Mouse (Mus musculus): ENCODE results near the gene Ogfrl1.
A peak's percentile ranks its signal among the peaks of the same experiment; 100 is the strongest.
"Not testable (repeated sequence)": the region's sequence is repeated elsewhere in the genome, so short reads cannot be mapped to it uniquely, and the experiment has no call there.

Gene Ogfrl1

DNA sequence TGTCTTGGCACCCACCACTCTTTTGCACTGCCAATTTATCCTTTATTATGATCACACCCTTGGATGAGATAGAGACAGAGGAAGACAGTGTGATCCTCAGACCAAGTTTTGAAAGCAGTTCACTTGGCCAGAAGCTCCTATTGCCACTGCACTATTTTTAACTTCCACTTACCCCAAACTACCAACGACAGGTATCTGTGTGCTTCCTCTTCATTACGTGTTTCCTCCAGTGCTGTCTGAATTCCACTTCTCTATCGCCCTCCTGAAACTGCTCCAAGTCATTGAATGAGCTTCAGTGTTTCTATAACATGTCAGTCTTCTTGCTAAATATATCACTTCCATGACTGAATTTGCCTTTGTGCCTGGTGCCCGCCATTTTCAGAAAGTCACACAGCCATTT is at the start of gene Ogfrl1:
Gene Ogfrl1 (minus strand): TSS at position 150 of the 400 bp plus-strand sequence.
- DNase-seq: no peak

DNA sequence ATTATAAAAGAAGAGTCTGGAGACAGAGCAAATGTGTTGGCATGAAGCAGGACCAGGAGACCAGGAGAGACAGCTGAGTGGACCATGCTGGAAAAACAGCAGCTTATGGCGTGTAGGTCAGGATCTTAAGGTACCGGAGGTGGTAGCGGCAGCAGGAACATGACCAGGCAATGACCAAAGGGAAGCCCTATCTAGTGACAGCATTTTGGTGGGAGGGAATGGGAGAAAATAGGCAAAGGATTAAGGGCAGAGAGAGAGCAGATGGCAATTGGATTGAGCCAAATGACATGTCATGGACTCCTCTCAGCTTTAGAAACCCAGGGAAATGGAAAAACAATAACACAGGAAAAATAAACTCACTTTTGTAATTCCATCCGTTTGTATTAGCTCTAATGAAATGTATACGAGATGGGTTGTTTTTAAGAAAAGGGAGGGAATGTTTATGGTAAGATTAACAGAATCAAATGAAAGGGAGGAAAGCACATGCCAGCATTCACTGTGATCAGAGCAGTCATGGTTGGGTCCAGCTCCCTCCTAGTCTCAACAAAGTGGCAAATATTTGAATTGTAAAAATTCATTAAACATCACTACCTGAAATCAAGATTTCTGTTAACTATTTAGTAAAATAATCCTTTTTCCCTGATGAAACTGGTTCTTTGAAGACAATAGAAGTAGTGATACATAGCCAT is 48.3 kb upstream of the Ogfrl1 start:
- DNase-seq: peak; percentile 55 to 75

DNA sequence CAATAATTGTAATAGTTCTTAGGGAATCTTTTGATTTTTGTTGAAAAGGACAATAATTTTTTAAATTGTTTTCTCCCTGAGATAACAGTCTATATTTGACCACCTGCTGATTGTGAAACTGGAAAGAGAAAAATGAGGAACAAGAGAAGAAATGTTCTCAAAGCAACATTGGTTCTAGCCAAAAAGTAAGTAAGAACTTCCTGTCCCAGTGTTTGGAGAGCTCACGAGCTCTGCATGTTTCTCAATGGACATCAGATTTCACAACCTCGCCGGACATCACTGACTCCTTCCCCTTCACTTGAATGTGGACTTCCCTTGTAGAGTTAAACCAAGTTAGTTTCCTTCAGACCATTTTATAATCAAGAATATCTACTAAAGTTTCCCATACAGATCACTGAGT is 36.0 kb upstream of the Ogfrl1 start:
- no peak for DNase-seq

DNA sequence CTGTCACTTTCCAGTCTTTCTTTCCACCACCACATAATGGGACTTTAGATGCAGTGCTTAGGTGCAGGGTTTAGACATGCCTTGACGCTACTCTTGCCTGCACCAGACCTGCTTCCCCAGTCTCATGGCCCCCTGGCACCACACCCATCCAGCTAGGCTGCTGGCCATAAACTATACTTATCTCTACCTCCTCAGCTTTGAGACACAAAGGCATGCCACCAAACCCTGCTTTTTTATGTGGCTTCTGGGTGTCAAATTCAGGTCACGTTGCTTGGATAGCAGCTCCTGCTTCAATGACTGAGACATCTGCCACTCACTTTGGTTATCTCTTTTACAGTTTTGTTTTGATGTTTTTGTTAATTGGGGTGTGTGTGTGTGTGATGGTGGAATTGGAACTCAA is 28.9 kb upstream of the Ogfrl1 start:
- DNase-seq: no peak

DNA sequence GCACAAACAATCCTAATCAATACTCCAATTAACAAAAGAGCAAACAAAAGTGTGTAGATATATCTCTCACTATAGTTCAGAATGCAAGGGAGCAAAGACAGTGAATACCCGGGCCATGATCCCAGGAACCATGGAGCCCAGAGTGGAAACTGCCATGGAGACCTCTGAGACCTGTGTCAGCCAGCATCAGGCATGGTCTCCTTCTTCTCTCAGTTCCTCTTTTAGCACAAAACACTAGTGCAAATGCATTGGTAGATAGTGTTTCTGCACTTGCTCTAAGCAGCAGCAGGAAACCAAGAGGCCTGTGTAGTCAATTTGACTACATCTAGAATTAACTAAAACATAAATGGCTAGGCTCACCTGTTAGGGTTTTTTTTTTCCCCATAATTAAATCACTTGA is 21.4 kb upstream of the Ogfrl1 start:
- no peak for DNase-seq

DNA sequence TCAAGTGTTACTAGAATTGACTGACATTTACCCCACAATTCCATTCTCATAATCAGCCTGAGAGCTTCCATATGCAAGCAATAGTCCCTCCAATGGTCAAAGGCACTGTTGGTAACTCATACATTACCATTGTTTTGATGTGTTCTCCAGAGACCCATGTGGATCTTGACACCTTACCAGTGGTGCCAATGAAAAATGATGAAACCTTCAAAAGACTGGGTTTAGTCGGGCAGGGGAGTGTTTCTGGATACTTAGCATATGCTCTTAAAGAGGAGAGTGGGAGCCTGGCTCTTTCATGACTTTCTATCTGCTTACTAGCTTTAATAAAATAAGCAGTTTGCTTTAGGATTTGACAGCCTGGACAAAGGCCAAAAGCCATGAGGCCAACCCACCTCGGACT is 20.5 kb upstream of the Ogfrl1 start:
- DNase-seq: no peak

DNA sequence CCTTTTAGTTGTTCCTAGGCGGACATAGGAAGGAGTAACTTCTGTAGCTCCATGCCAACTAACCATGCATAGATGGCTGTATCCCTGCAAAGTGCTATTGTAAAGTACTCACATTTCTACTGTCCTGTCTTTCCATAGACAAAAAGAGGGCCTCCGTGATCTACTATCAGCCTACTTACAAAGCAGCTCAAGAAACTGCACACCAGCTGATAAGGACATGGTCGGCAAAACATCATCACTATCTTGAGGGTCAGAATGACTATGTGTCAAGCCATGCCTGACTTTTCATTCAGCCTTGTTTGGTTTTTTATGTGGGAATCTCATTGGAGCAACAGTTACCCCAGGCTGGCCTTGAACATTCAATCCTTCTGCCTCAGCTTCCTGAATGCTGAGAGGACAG is 20.0 kb upstream of the Ogfrl1 start:
- no peak for DNase-seq

DNA sequence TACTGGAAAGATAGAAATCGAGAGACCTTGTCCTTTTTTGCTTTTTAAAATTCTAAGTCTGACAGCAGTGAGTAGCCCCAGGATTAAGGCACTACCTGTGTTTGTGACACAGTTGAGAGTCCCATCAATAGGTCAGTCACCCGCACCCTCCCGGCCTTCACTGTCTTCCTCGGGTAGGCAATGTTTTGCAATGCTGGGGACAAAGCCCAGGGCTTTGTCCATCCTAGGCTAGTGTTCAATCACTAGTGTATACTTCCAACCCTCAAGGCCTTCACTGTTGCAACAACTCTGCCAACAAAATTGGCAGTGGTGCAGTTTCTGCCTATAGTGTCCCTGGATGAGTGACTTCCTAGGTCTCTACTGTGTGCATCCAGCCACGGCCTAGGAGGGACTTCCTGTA is 14.0 kb upstream of the Ogfrl1 start:
- DNase-seq: no peak

DNA sequence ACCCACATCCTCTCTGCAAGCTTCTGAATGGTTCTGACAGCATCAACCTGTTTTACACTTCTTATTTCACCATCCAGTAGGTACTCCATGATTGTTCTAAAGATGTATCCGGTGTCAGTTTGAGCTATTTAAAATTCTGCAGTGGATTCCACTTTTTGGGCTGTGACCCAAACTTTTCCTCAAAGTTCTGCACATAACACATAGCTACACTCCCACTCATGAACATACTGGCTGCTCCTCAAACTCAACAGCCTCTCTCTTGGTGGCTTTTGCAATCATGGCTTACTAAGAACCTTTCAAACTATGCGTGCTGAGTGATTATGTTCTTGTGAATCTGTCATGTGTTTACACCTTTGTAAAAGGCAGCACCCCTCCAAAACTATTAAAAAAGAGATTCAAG is 12.4 kb upstream of the Ogfrl1 start:
- no peak for DNase-seq

DNA sequence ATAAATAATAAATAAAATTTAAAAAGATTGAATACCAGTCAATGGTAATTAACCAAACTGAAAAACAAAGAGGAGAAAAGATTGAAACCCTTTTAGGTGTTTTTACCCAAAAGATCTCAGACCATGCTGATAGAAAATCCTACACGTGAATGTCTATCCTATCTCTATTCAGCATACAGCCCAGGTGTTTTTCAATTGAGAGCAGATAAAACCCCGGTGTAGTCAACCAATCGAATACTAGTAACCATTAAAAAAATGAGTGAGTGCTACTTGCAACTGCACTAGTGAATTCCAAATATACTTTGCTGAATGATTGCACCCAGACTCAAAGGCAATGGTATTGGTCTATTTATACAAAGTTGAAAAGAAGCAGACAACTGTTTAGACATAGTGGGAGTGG is 4.8 kb upstream of the Ogfrl1 start:
- DNase-seq: no peak

DNA sequence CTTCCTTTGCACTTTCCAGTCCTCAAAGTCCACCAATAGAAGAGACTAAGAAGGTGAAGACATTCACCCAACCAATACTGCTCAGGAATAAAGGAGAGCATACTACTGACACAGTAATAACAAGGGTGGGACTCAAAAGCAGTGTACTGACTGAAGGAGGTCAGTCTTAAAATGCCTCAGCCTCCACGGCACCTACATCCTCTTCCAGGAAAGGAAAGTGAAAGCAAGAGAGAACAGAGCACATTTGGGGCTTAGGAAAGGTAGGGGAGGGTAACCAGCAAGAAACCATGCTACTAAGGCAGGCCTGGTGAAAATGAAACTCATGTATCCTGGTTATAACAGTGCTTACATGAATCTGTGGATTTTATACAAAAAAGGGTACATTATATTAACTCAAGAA is 2.0 kb upstream of the Ogfrl1 start:
- DNase-seq: no peak

DNA sequence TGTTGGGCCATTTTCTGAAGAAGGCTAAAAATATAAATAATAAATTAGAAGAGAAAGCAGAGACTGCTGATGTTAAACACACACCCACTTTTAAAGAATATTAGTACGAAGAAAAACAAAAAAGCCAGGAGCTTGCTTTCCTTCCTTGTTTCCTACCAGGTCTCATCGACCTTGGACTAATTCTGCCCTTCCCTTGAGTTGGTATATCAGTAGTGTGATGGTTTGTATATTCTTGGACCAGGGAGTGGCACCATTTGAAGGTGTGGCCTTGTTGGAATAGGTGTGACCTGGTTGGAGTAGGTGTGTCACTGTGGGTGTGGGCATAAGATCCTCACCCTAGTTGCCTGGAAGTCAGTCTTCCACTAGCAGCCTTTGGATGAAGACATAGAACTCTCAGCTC is 3.2 kb downstream of the Ogfrl1 start:
- DNase-seq: not testable (repeated sequence)

DNA sequence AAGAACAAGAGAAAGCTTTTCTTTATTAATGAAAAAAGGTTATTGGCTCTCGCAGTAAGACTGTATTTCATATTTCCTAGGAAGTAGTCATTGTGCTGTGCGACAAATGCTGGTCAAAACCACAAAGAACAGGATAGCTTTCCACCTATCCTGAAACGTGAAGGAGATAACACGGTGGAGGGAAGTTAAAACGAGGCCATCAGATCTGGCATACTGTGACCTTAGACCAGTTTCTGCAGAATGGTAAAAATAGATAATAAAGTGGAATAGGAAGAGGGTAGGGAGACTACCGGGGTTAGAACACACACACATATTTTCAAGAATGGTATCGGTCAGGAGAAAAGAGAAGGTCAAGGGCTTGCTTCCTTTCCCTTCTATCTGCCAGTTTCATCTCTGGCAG is 5.8 kb downstream of the Ogfrl1 start:
- no peak for DNase-seq

DNA sequence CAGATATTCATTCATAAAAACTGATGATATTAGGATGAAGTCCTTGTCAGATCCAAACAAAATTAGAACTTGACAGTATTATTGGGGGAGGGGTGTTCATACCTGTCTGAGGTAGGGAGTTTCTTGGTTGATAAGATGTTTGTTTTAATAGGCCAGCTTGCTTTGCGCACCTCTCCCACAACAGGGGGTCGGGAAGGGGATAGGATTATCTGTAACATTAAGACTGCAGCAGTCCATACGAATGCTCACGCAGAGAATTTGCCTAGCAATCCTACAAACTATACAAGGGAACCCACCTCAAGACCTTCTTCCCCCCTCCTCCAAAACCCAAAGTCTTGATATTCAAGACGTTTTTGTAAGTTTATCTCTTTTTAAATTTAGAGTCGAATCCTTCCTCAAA is 13.2 kb downstream of the Ogfrl1 start:
- no peak for DNase-seq

DNA sequence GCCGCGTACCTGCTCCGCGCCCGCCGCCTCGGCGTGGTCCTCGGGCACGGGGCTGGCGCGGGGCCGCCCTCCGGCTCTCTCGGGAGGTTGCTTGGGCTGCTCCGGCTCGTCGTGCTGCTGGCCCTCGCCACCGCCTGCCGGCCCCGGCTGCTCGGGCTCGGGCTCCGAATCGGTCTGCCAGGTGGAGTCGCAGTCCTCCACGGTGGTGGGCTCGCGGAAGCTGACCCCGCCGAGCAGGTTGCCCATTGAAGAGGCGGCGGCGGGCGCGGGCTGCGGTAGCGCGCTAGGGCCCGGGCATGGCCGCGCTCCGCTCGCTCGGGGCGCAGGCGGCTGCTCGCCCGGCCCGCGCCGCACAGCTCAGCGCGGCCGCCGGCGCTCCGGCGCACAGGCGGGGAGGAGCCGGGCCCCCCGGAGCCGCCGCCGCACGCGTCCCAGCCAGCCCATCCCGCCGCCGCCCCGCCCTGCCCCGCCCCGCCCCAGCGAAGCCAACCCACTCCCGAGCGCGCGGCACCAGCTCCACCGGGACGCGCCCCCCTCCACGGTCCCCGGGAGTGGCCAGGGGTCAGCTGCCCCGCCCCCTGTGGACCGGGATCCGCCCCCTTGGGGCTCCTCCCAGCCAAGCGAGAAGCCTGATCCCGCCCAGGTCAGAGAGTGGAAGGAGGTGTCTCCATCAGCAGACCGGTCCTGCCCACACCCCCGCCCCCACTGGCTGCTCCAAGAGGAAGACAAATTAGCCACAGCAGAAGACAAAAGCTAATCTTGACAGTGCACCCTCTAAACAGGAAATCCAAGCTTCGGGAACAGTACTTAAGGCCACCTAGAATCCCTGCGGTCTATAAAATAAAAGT is 14.5 kb downstream of the Ogfrl1 start:
- DNase-seq: peak; percentile 99

DNA sequence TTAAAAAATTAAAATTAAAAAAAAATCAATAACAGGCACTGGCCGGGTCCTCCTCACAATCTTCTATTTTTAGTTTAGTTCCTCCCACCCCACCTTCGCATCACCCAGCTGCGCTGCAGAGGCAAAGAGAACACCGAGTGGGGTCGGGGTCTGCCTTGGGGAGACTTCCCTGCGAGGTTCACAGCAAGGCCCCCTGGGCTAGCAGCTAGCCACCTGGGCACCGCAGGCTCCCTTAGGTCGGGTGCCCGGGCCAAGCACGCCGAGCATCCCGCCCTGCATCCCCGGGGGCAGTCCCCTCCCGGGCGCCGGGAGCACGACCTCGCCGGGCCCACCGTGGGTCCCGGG is 15.1 kb downstream of the Ogfrl1 start:
- no peak for DNase-seq

DNA sequence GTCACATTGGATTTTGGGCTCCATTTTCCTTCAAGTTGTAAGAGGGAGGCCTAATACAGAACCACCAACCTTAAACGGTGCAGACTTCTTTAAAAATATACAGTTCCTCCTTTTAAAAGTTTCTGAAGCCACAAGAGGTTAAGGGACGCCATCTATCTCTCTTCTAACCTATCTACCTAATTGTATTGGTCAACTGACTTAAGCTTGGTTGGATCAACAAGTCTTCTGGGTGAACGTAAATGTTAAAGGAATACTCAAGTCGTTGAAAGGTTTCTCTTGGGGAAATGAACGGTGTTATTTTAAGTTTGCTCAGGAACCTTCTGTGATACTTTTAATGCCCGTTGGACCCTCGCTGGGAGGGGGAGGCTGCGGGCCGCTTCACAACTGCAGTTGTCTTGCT is 15.5 kb downstream of the Ogfrl1 start:
- no peak for DNase-seq

DNA sequence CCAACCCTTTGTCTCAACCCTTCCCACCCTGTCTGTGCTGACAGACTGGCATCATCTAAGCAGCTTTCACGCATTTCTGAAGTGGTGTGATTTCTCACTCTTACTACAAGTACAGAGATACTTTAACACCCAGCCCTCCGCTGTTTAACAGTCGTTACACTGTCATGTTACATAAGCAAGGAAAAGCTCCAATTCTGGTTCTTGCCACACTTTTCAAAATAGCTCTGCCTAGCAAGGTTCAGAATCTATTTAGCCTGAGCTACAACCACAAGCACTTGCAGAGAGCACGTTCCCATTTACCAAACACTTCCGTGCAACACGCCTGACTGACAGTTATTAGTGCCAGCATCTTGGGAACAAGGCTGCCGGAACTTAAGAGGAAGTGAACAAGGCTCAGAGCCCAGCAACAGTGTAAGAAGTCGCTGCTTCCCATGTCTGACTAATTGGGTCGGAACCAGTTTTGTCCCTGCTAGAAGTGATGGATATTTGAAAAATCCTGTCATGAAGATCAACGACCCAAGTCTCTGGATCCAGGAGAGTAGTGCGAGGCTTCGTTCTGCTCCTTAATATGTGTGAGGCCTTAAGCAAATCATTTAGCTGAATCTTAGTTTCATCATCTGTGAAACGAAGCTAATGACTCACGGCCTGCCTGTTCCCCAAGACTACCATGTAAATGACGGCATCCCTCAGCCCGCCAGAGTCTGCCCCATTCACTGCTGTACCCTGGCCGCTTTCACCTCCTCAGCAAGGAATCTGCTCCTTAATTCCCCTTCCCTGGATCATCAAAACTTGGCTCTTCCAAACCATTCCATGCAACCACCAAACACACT is 17.4 kb downstream of the Ogfrl1 start:
- DNase-seq: peak; percentile 40 to 61

DNA sequence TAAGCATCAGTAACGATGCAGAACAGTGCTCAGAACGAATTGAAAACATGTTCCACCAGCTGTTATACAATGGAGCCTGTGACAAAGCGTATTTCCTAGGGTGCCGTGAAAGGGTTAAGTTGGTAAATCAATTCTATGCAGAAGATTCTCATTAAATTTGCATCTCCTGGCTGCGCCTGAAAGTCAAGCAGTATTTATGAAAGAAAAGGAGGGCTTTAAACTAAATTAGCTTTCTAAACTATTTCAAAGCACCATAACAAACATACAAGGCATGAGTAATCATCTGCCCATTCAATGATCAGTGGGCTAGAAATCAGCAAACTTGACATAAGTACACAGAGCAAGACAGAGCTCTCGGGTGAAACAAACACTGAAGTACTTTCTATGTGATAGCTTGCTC is 18.3 kb downstream of the Ogfrl1 start:
- no peak for DNase-seq

DNA sequence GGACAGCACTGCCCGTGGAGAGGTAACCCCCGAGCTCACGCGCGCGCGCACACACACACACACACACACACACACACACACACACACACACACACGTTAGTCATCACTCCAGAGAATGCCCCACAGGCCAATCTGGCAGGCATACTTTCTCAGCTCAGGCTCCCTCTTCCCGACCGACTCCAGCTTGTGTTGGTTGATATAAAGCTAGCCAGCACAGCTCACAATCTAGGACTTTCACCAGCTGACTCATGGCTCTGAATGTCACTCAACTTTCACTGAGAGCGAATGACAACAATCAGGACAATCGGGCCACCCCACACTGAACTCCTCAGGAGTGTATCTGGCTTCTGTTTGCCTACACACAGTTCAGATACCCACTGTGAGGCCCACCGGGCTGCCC is 20.0 kb downstream of the Ogfrl1 start:
- DNase-seq: peak; percentile 28 to 49

DNA sequence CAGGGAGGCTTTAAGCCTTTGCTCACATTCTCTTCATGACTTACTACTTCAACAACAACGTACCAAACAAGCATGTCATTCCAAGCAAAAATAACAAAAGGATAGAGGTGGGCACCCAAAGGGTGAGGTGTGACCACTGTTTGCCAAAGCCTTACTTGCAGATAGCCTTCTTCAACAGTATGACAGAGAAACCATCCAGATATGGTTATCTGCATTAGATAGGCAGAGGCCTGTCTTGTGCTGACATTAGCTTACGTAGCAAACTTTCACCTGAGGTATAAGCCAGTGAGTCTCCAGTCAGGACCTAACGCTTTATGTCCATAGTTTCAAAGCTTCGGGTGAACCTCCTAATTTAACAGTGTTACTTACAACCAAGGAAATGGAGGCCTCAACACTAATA is 23.4 kb downstream of the Ogfrl1 start:
- no peak for DNase-seq

DNA sequence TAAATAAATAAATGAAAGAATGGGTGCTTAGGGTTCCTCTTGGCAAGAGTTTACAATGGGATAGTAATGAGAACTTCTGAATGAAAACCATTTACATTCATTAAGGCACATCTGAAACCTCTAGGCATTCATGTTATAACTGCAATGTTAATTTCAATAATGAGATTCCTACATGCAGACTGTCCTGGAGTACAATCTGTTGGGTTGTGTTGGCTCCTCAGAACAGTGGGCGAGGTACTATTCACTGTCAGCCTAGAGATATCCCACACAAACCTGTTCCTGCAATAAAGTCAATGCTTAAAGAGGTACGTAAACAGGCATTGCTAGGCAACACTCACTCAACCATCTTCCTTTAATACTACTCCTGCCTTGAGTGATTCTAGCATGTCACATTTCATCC is 32.0 kb downstream of the Ogfrl1 start:
- DNase-seq: no peak

DNA sequence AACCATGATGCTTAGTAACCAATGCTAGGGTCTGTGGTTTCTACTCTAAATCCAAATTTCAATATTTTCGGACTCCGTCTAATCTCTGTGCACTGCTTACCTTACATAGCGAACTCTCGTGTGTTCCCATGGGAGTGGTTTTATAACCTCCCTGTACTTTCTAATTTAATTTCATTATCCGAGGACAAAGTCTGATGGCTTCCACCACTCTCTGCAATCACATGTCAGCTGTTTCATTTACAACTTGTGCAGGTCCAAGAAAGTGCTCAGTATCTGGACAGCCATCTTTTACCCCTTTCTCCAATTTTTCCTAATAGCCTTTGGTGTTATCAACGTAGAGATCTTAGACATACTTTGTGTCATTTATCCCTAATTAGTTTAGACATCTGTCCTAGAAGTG is 44.7 kb downstream of the Ogfrl1 start:
- DNase-seq: no peak

DNA sequence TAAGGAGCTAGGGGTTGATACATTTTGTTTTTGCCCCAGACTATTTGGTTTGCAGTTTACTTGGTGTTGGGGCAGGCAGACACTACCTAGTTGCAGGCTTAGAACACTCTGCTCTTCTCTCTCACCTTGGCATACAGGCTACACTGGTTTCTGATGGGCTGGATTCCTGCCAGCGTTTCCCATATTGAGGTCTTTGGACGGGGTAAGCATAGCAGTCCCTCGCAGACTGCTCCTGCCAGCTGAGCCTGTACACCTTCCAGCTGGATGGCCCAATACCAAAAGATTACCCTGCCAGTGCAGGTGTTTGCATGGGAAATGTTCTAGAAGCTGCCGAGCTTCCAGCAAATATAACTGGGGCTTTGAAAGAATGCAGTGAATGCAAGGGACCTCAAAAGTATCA is 45.8 kb downstream of the Ogfrl1 start:
- peak; percentile 53 to 55 for DNase-seq
